Mouse (Mus musculus): ENCODE measurements at regions not wholly inside any gene's neighbourhood (a gene's known extent, or its start where the extent isn't known, plus 50 kb on each side); places are given as distances from the start of the nearest gene placed in this dataset.

DNA sequence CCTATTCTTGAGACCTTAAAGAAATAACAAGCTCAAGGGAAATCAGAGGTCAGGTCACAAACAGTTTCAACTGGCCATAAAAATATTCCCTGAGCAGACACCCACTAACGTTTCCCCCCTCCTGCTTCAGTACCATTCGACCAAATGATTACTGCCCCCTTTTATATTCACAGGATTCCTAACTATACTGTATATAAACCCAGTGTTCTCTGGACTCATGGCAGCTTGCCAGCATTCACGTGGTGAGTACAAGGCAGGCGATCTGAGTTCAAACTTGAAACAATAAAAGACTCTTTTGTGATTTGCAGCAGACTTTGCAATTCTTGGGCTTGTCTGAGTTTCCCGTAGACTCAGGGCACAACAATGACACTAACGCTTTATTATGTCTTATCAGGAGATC lies 989.0 kb upstream of the H2afb3 start:
- no peak overlapping the region for H3K4me2 ChIP-seq (ENCODE audit: low read depth, low read length)
- no peak overlapping the region for H3K27ac ChIP-seq (ENCODE audit: low read depth)
- no peaks in the 10 kb centered on the region for H3K4me1 ChIP-seq (ENCODE audit: control insufficient read depth, insufficient read depth)
- H3K27me3 ChIP-seq (ENCODE audit: control insufficient read depth, insufficient read depth, low read length) = no peaks in the 10 kb centered on the region
- H3K4me3 ChIP-seq (ENCODE audit: low read depth, low read length) = no peak overlapping the region
- no peaks in the 10 kb centered on the region for H3K36me3 ChIP-seq (replicated peaks; ENCODE audit: control insufficient read depth, insufficient read depth, low read length)
- ATAC-seq (ENCODE audit: insufficient read depth, low read depth) (no peak), DNase-seq (ENCODE audit: low spot score) (no peak)
- TF ChIP-seq CTCF (IDR thresholded peaks at IDR 0.05; ENCODE audit: low read depth) = no peak
- no peak for TF ChIP-seq EP300 (IDR thresholded peaks at IDR 0.05; ENCODE audit: low read depth)
- H3K9ac ChIP-seq (replicated peaks; ENCODE audit: low read depth, low read length) = no peak overlapping the region
- H3K9me3 ChIP-seq (replicated peaks; ENCODE audit: control insufficient read depth, low read length) = no peaks in the 10 kb centered on the region
- 42% methylated on average over 6 of the region's 6 CpGs for WGBS

DNA sequence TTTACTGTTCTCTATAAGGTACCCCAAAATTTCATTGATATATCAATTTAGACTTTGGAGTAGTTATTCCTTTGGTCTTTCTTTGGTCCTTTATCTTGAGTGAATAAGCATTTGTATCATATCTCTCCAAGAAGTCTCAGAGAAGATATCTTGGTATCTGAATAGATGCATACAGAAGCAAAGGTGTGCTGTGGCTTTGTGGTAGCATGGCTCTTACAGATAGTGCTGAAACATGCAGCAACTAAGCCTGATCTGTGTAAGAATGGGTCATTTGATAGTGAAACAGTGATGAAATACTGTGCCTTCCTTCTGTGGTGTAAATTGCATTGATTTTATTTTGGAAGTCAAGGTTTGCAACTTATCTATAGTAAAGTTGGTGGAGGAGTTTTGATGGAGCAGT lies 978.3 kb upstream of the H2afb3 start:
- Histone ChIP-seq H3K9me3 (replicated peaks; ENCODE audit: control insufficient read depth, low read length) (no peaks in the 10 kb centered on the region), H3K4me3 (ENCODE audit: low read depth, low read length) (no peak overlapping the region), H3K9ac (replicated peaks; ENCODE audit: low read depth, low read length) (no peak overlapping the region), H3K4me2 (ENCODE audit: low read depth, low read length) (no peak overlapping the region), H3K27me3 (ENCODE audit: control insufficient read depth, insufficient read depth, low read length) (no peaks in the 10 kb centered on the region), H3K27ac (ENCODE audit: low read depth) (no peak overlapping the region), H3K4me1 (ENCODE audit: control insufficient read depth, insufficient read depth) (no peaks in the 10 kb centered on the region), H3K36me3 (replicated peaks; ENCODE audit: control insufficient read depth, insufficient read depth, low read length) (no peaks in the 10 kb centered on the region)
- no peak for DNase-seq (ENCODE audit: low spot score)
- TF ChIP-seq CTCF (IDR thresholded peaks at IDR 0.05; ENCODE audit: low read depth) = no peak
- TF ChIP-seq EP300 (IDR thresholded peaks at IDR 0.05; ENCODE audit: low read depth) = no peak
- ATAC-seq (ENCODE audit: insufficient read depth, low read depth) = no peak

- Histone ChIP-seq H3K9ac (replicated peaks; ENCODE audit: low read depth, low read length) (no peak overlapping the region), H3K36me3 (replicated peaks; ENCODE audit: control insufficient read depth, insufficient read depth, low read length) (no peaks in the 10 kb centered on the region), H3K4me3 (ENCODE audit: low read depth, low read length) (no peak overlapping the region), H3K27me3 (ENCODE audit: control insufficient read depth, insufficient read depth, low read length) (no peaks in the 10 kb centered on the region), H3K4me2 (ENCODE audit: low read depth, low read length) (no peak overlapping the region), H3K9me3 (replicated peaks; ENCODE audit: control insufficient read depth, low read length) (no peaks in the 10 kb centered on the region), H3K27ac (ENCODE audit: low read depth) (no peak overlapping the region), H3K4me1 (ENCODE audit: control insufficient read depth, insufficient read depth) (no peaks in the 10 kb centered on the region)
- TF ChIP-seq CTCF (IDR thresholded peaks at IDR 0.05; ENCODE audit: low read depth) (no peak), EP300 (IDR thresholded peaks at IDR 0.05; ENCODE audit: low read depth) (no peak)
- ATAC-seq (ENCODE audit: insufficient read depth, low read depth) (no peak), DNase-seq (ENCODE audit: low spot score) (peak; percentile 16)
Observed at GRCm38 (mm10) chrX:121270071-121270470, 957.2 kb upstream of the H2afb3 start.

DNA sequence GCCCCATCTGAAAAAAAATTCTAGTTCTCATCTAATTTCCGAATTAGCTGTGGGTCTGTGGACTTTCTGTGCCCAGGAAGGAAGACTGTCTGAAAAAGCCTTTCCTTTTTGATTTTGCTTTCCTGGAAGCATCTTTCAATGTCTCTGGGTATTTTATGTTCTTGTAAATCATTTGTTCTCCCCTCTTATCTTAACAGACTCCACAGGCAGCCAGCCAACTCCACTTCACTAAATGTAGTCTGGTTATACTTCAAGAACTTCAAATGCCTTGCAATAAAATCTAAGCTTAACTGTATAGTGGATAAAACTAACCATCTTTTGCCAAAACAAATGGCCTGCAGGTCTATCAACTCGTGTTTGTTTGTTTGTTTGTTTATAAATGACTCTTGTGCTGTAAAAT lies 956.7 kb upstream of the H2afb3 start:
- no peak overlapping the region for H3K4me2 ChIP-seq (ENCODE audit: low read depth, low read length)
- DNase-seq (ENCODE audit: low spot score) = peak; percentile 31
- no peak overlapping the region for H3K27ac ChIP-seq (ENCODE audit: low read depth)
- no peaks in the 10 kb centered on the region for H3K27me3 ChIP-seq (ENCODE audit: control insufficient read depth, insufficient read depth, low read length)
- H3K9me3 ChIP-seq (replicated peaks; ENCODE audit: control insufficient read depth, low read length) = no peaks in the 10 kb centered on the region
- H3K4me1 ChIP-seq (ENCODE audit: control insufficient read depth, insufficient read depth) = no peaks in the 10 kb centered on the region
- H3K9ac ChIP-seq (replicated peaks; ENCODE audit: low read depth, low read length) = no peak overlapping the region
- no peak for TF ChIP-seq EP300 (IDR thresholded peaks at IDR 0.05; ENCODE audit: low read depth)
- no peak for TF ChIP-seq CTCF (IDR thresholded peaks at IDR 0.05; ENCODE audit: low read depth)
- H3K36me3 ChIP-seq (replicated peaks; ENCODE audit: control insufficient read depth, insufficient read depth, low read length) = no peaks in the 10 kb centered on the region
- 22% methylated on average over 2 of the region's 2 CpGs for WGBS
- no peak for ATAC-seq (ENCODE audit: insufficient read depth, low read depth)
- H3K4me3 ChIP-seq (ENCODE audit: low read depth, low read length) = no peak overlapping the region

GRCm38 (mm10) chrX:121232142-121233000 lies 919.5 kb upstream of the H2afb3 start:
- no peak for TF ChIP-seq CTCF (IDR thresholded peaks at IDR 0.05; ENCODE audit: low read depth)
- Histone ChIP-seq H3K27ac (ENCODE audit: low read depth) (no peak overlapping the region), H3K9me3 (replicated peaks; ENCODE audit: control insufficient read depth, low read length) (no peaks in the 10 kb centered on the region), H3K27me3 (ENCODE audit: control insufficient read depth, insufficient read depth, low read length) (no peaks in the 10 kb centered on the region), H3K4me2 (ENCODE audit: low read depth, low read length) (no peak overlapping the region), H3K4me1 (ENCODE audit: control insufficient read depth, insufficient read depth) (no peaks in the 10 kb centered on the region), H3K9ac (replicated peaks; ENCODE audit: low read depth, low read length) (no peak overlapping the region), H3K36me3 (replicated peaks; ENCODE audit: control insufficient read depth, insufficient read depth, low read length) (no peaks in the 10 kb centered on the region), H3K4me3 (ENCODE audit: low read depth, low read length) (no peak overlapping the region)
- WGBS = 35% methylated on average over 3 of the region's 3 CpGs
- ATAC-seq (ENCODE audit: insufficient read depth, low read depth) (peak; percentile 85), DNase-seq (ENCODE audit: low spot score) (peak; percentile 61)

Measured in heart, postnatal 0 days (tissue).